Mouse (Mus musculus) kidney, adult 2 months (tissue): ENCODE measurements at regions not wholly inside any gene's neighbourhood (a gene's known extent, or its start where the extent isn't known, plus 50 kb on each side); places are given as distances from the start of the nearest gene placed in this dataset.

Experiments
- DNase-seq: peaks from one replicate; pipeline ENCODE4 v3.0.0; 2021
- H3K27ac ChIP-seq: fragments of 200-500 bp; 2 replicates; pipeline ENCODE4 v1.5.1; 2012; ENCODE audit warnings: low read depth, low read length, control low read depth, inconsistent platforms; ENCODE audit not compliant: insufficient read depth
- H3K27me3 ChIP-seq: fragments of 200-500 bp; replicated peaks from 2 replicates; pipeline ENCODE4 v1.6.1; 2012; ENCODE audit warnings: mild to moderate bottlenecking, moderate library complexity, low read length, inconsistent platforms; ENCODE audit not compliant: control insufficient read depth, insufficient read depth
- H3K36me3 ChIP-seq: fragments of 200-500 bp; 2 replicates; pipeline ENCODE4 v1.6.1; 2012; ENCODE audit warnings: mild to moderate bottlenecking, moderate library complexity, low read length, inconsistent platforms; ENCODE audit not compliant: control insufficient read depth, insufficient read depth
- H3K4me1 ChIP-seq: fragments of 200-500 bp; 2 replicates; pipeline ENCODE4 v1.6.1; 2011; ENCODE audit warnings: low read length; ENCODE audit not compliant: control insufficient read depth, insufficient read depth
- H3K4me3 ChIP-seq: fragments of 200-500 bp; 2 replicates; pipeline ENCODE4 v1.5.1; 2011; ENCODE audit warnings: mild to moderate bottlenecking, low read depth, low read length, control low read depth; ENCODE audit not compliant: insufficient read depth
- CTCF ChIP-seq: fragments of 200-500 bp; conservative IDR thresholded peaks from 2 replicates; pipeline ENCODE4 v1.5.1; 2011; ENCODE audit warnings: low read depth, mild to moderate bottlenecking, control low read depth, low read length, moderate library complexity, mixed read lengths; ENCODE audit not compliant: insufficient read depth, insufficient read length
- POLR2A ChIP-seq: fragments of 200-500 bp; IDR thresholded peaks from one replicate; pipeline ENCODE4 v1.6.1; 2011; ENCODE audit warnings: low read depth, low read length, control low read depth
- WGBS: fragments of 180-500 bp; shearing (Covaris S2); methylation state at CpG from one replicate; pipeline ENCODE4 v1.1.7; 2018; 5-methylcytosine and 5-hydroxymethylcytosine counted together

DNA sequence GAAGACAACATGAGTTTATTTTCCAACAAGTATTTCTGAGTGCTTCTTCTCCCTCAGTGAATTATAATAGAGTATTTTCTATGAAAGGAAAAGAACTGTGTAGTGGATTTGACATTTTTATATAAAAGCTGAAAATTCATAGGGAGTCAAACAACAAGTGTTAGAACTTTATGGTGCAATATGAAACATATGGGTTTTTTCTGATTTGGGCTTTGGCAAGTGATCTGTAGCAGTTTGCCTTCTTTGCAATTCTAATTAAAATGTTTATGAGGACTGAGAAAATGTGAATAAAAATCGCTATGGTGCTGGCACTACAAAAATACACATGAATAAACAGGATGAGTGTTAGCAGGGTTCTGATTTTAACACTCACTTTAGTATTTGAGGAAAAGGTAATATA, 341.0 kb downstream of the Gabrg1 start:
- no peaks in the 10 kb centered on the region for H3K36me3 ChIP-seq
- no peak overlapping the region for H3K4me3 ChIP-seq
- no peak for DNase-seq
- WGBS, result 60% methylated on average over 1 of the region's 1 CpGs
- TF ChIP-seq CTCF, result no peak
- TF ChIP-seq POLR2A, result no peak
- no peak overlapping the region for H3K27ac ChIP-seq
- H3K27me3 ChIP-seq, result no peaks in the 10 kb centered on the region
- H3K4me1 ChIP-seq, result no peaks in the 10 kb centered on the region

DNA sequence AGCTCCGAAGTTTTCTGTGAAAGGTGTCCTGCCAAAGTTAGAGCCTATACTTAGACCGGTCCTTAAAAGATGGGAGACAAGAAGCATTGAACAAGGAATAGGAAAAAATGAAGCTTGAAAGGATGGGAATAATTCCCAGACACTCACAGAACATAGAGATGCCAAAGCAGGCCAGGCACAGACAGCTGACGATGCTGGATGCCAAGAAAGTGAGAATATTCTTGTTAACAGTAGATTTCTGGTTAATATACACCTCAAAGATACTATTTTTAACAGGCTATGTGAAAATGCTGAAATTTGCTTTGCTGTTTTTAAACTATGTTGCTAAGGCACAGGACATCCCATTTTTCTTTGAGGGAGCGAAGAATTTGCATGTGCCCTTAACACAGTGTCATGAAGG, 366.3 kb downstream of the Gabrg1 start:
- no peak for TF ChIP-seq POLR2A
- no peak for TF ChIP-seq CTCF
- no peak overlapping the region for H3K27ac ChIP-seq
- no peaks in the 10 kb centered on the region; the same call in 1 of the 2 replicates for H3K4me1 ChIP-seq
- peak; percentile 62 for DNase-seq
- H3K36me3 ChIP-seq, result no peaks in the 10 kb centered on the region
- H3K4me3 ChIP-seq, result no peak overlapping the region
- WGBS, result 68% methylated on average over 4 of the region's 4 CpGs
- H3K27me3 ChIP-seq, result no peaks in the 10 kb centered on the region

DNA sequence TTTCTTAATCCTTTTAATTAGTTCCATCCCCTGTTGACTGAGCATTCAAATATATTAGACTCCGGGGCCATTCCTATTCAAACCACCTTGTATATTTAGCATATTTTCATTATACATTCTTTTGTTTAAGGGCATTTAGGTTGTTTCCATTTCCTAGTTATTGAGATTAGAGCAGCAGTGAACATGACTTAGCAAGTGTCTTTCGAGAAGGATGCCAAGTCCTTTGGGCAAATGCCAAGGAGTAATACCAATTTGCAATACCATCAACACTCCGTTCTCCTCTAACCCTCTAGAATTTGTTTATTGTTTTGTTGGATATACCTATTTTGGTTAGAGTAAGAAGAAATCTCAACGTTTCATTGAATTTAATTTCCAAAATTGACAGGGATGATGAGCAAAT, 407.8 kb downstream of the Gabrg1 start:
- no peak overlapping the region for H3K27ac ChIP-seq
- no peak overlapping the region for H3K4me3 ChIP-seq
- H3K4me1 ChIP-seq, result no peaks in the 10 kb centered on the region
- TF ChIP-seq CTCF (no peak), POLR2A (no peak)
- DNase-seq, result no peak
- H3K27me3 ChIP-seq, result no peaks in the 10 kb centered on the region
- no peaks in the 10 kb centered on the region for H3K36me3 ChIP-seq
- WGBS, result 80% methylated on average over 4 of the region's 4 CpGs

DNA sequence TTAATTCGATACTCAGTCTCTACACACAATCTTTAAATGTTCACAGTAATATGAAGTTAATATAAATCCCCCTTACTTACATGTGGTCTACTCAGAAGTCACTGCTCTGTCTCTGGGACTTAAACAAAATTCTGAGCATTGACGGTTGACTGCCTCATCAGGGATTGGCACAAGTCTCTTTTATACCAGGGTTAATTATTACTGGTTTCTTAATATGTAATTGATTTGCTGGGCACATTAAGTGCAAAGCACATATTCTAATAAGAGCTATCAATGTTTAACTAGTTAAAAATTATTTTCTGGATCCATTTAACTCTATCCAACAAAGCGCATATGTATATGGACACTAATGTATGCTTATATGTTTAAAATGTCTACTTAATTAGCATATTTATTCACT, 441.9 kb downstream of the Gabrg1 start:
- no peak for TF ChIP-seq POLR2A
- TF ChIP-seq CTCF, result no peak
- Histone ChIP-seq H3K36me3 (no peaks in the 10 kb centered on the region), H3K27ac (no peak overlapping the region), H3K4me1 (no peaks in the 10 kb centered on the region), H3K27me3 (no peaks in the 10 kb centered on the region), H3K4me3 (no peak overlapping the region)
- 34% methylated on average over 3 of the region's 3 CpGs for WGBS
- peak; percentile 60 for DNase-seq

DNA sequence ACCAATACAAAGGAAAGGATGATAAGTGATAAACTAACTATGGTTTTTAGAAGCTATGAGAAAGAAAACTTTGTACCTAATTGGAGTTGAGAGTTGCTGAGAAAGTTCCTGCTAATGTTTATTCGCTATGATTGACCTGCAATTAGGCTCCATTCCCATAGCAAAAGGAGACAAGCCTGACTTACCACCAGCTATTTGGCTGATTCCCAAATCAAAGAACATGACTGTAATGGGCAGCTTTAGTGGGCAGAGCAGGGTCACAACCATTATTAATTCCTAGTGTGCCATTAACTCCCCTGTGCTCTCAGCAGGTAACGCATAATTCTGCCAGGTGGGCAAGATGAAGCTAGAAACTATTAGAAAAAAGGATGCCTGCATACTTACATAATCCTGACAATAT, 452.5 kb downstream of the Gabrg1 start:
- TF ChIP-seq CTCF (no peak), POLR2A (peak; percentile 13)
- DNase-seq, result peak; percentile 88
- H3K27me3 ChIP-seq, result no peaks in the 10 kb centered on the region
- H3K36me3 ChIP-seq, result no peaks in the 10 kb centered on the region
- H3K27ac ChIP-seq, result no peak overlapping the region
- H3K4me1 ChIP-seq, result peaks cover 2% of the 10 kb centered on the region; the same call in 1 of the 2 replicates
- H3K4me3 ChIP-seq, result no peak overlapping the region
- 23% methylated on average over 2 of the region's 2 CpGs for WGBS

DNA sequence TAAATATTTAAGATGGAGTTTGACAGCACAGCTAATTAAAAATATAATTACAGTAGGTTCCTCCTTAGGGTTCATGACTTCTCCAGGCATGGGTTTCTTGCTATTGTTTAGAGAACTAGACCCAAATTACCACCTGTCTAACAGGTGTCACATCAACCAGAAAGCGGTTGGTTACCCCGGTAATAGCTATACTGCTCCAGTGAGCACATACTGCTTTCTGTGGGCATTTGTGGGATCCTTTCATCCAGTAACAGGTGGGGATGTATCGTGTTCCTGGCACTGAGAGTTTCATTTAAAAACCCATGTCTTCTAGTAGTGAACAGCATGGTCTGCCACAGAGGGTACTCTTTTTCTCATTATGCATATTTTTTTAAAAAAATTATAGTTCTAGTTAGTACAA, 455.1 kb downstream of the Gabrg1 start:
- no peak overlapping the region for H3K27ac ChIP-seq
- DNase-seq, result no peak
- no peak overlapping the region for H3K4me3 ChIP-seq
- no peak for TF ChIP-seq CTCF
- TF ChIP-seq POLR2A, result no peak
- H3K36me3 ChIP-seq, result no peaks in the 10 kb centered on the region
- H3K27me3 ChIP-seq, result no peaks in the 10 kb centered on the region
- H3K4me1 ChIP-seq, result peaks cover 2% of the 10 kb centered on the region; the same call in 1 of the 2 replicates
- WGBS, result 68% methylated on average over 3 of the region's 3 CpGs
